Mouse (Mus musculus): ENCODE measurements around the gene Tsr3. TPM values are rescaled to one million over a fixed set of nuclear protein-coding genes. Genes with fewer than 3 reads are reported as not detected.
"Not testable (repeated sequence)": the region's sequence is repeated elsewhere in the genome, so short reads cannot be mapped to it uniquely, and the experiment has no call there.

Gene Tsr3
- 28.2 and 35.6 TPM in 2 replicates for polyA plus RNA-seq (2012; rRNA removed)

GRCm38 (mm10) chr17:25239695-25240636, at the start of gene Tsr3, which contains the start of gene Gnptg:
Gene Tsr3 (plus strand): TSS chr17:25240170.
Gene Gnptg (minus strand): TSS chr17:25240124.
- peak; percentile 65 for DNase-seq (ENCODE audit: low spot score)

GRCm38 (mm10) chr17:25202401-25202800, 37.6 kb upstream of the Tsr3 start:
- DNase-seq (ENCODE audit: low spot score) = no peak

- DNase-seq (ENCODE audit: low spot score) = no peak
Observed at GRCm38 (mm10) chr17:25210006-25210405, 30.0 kb upstream of the Tsr3 start.

DNA sequence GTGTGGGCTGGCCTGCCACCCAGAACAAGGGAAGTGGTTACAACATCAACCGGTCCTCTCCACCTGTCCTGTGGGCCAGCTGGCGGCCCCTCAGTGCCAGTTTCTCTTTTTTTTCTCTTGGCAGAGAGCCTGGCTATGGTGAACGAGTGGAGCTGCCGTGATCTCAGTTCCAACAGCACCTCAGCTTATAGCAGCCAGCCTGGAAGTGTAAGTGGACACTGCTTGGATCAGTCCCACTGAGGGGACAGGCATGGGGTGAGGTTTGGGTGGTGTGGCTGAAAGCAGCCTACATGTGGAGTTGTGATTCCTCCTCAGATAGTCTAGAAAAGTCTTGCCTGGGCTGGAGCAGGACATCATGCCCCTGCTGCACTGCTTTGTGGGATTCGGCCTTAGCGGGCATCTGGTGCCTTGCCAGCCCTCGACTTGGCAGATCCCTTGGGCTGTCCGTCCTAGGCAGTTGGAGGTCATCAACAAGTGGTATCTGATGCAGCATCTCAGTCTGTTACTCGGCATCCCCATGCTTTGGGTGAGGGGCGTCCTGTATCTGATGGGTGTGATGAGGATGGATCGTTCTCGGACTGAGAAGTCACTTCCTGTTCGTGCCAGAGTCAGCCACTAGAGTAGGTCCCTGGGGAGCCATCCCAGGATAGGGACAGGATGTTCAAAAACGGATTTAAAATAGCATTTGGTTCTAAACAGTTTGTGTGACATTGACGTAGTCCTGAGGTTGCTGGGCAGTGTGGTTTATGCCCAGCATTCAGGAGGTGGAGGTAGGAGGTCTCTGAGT, 29.1 kb upstream of the Tsr3 start:
- DNase-seq (ENCODE audit: low spot score) = no peak

DNA sequence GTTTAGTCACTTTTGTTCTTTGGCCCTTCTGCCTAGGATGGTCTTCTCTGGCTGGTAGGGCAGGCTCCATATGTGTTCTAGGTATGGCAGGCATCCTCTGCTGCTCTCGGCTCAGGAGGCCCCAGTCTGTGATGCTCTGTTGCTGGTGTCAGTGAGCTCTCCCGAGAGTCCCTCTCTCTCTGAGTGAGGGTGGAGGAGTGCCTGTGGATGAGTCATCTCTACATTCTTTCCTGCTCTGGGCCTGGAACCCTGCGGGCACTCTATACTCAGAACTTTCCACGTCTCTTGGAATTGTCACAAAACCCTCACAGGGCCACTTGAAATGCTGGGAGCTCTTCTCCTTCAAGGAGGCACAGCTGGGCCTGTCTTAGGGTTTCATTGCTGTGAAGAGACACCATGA, 28.3 kb upstream of the Tsr3 start:
- DNase-seq (ENCODE audit: low spot score) = no peak

DNA sequence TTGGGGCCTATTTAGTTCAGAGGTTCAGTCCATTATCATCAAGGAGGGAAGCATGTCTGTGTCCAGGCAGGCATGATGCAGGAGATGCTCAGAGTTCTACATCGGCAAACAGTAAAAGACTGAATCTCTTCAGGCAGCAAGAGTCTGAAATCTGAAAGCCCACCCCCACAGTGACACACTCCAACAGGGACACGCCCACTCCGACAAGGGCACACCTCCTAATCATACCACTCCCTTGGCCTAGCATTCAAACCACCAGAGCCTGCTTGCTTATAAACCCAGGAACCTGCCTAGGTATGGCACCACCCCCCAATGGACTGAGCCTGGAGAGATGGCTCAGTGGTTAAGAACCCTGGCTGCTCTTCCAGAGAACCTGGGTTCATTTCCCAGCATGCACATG, 24.5 kb upstream of the Tsr3 start:
- no peak for DNase-seq (ENCODE audit: low spot score)

DNA sequence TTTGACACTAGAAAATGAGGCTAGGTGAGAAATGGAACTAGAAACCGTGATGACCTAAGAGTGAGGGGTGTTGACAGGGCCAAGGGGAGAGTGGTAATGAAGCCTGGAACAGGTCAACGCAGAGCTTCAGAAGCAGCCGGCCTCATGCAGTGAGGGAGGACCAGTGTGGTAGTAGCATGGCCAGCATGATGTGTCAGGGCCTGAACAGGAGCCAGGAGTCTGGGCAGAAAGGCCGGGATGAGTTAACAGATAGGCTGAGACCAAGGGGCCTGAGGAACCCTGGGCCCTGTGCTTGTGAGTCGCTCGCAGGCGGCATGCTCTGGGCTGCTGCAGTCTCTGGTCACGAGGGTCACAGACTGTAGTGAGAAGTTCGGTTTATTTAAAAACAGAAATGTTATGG, 21.0 kb upstream of the Tsr3 start:
- no peak for DNase-seq (ENCODE audit: low spot score)

DNA sequence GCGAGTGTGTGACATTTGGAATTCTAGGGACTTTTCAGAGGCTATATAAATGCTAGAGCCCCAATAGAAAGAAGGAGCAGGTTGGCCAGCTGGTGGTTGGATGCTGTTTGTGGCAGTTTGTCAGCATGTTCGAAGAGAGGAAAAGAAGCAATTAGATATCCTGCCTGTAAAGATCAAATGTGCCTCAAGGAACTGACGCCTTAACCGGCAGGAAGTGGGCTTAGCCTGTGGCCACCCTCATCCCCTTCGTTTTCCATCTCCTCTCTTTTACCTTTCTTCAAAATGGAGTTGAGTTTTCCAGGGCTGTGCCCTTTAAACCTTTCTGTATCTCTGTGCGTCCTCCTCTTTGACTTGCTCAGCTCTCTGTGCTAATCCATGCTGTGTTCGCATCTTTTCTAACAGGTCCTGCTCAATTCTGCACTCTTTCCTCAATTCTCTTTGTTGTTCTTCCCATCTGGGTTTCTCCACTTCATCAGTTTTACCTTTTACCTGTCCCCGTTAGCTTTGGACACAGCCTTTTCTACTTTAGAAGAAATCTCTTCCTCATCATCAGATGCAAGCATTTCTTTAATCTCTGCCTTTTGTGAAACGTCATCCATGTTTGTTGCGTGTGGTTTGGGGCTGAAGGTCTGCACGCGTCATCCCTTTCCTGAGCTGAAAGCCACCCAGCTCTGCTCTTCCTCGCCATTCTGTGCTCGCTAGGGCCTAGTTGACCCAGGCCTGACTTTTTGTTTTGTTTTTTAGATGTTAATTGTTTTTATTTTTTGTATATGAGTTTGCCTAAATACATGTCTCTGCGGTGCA, 20.3 kb upstream of the Tsr3 start:
- DNase-seq (ENCODE audit: low spot score) = no peak

DNA sequence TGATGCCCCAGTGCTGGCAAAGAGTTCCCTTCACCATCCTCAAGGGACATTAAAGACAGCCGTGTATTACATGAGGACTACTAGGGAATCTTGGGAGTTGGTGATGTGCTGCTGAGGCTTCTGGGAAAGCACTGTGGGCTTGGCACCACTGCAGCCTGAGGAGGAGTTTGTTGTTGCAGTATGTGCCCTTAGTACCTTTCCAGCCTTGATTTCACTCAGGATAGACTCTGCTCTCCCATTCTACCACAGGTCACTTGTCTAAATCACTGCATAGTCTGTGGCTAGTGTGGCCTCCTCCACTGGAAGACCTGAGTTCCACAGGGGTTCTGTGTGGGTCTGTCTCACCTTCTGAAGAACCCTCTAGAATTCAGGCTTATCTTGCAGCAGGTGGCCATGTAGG, 19.2 kb upstream of the Tsr3 start:
- no peak for DNase-seq (ENCODE audit: low spot score)

DNA sequence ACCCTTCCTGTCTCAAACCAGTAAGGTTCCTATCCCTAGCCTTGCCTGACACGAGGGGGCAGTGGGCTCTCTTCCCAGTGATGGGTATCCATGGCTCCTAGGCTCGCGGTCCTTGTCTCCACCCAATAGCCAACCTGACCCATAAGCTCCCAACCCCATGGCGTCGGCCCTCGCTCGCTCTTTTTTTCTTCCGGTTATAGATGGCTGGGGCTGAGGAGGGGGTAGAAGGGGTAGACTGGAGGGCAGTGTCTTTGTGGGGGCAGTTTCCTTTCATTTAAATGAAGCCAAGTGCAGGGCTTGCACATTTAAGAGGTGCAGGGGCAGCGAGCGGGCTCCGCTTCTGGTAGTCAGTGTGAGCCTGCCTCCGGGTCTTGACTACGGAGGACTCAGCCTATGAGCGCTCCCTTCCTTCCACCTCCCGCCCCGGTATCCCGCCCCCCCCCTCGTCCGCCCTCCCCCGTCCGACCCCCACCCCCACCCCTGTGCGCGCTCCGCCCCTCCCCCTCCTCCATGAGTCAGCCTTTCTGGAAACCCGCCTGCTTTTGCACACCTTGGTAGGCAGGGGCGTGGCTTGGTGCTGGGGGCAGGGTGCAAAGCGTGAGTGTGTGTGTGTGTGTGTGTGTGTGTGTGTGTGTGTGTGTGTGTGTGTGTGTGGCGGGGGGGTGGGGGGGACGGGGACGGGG, 18.0 kb upstream of the Tsr3 start:
- no peak for DNase-seq (ENCODE audit: low spot score)

GRCm38 (mm10) chr17:25222504-25222940, 17.4 kb upstream of the Tsr3 start:
- DNase-seq (ENCODE audit: low spot score) = not testable (repeated sequence)

DNA sequence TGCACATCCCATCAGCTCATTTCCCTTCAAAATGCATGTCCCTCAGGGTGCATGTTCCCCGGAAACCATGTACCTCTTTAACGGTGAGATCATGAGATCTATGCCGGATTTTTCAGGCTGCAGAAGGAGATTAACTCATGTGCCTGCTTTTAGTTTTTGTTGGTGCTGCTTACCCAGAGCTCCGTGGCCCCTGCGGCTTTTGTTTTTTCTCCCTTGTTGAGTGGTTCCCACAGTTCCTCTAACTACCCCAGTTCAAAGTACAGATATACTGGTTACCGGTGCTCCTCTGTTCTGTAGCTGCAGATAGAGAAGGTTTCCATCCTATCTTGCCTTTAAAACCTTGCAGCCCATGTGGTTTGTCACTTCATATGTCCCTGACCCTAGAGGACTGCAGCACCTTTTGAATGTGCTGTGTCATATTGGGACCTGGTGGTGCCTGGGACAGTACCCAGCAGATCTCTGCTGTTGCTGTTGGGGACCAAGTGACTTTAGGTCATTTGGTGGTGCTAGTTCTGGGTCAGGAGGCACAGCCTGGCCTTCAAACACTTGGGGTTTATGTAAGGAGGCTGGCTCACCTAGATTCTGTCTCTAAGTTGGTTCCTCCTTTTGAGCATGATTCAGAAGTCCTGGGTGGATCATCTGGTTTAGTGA, 16.9 kb upstream of the Tsr3 start:
- DNase-seq (ENCODE audit: low spot score) = no peak

- DNase-seq (ENCODE audit: low spot score) = no peak
Observed at GRCm38 (mm10) chr17:25224586-25225222, 15.3 kb upstream of the Tsr3 start.

GRCm38 (mm10) chr17:25225659-25226058, 14.3 kb upstream of the Tsr3 start:
- no peak for DNase-seq (ENCODE audit: low spot score)

GRCm38 (mm10) chr17:25227991-25228390, 12.0 kb upstream of the Tsr3 start:
- DNase-seq (ENCODE audit: low spot score) = no peak

DNA sequence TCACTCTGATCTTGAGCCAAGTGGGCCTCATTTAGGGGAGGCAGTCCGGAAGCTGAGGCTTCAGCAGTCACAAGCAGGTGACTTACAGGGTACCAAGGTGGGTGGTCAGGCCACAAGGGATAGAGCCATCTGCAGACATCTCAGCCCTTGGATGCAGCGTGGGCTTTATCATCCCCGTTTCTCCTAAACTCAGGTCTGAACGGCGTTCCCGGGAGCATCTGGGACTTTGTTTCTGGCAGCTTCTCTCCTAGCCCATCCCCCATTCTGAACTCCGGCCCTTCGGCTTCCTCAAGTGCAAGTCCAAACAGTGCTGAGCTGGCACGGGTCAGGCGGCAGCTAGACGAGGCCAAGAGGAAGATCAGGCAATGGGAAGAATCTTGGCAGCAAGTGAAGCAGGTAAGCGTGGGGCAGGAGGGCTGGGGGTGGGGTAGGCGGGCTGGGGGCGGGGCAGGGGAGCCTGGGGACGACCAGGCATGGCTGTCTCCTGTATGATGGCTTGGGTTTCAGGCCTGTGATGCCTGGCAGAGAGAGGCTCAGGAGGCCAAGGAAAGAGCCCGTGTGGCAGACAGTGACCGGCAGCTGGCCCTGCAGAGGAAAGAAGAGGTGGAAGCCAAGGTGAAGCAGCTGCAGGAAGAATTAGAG, 9.8 kb upstream of the Tsr3 start:
- DNase-seq (ENCODE audit: low spot score) = not testable (repeated sequence)

GRCm38 (mm10) chr17:25230700-25231099, 9.3 kb upstream of the Tsr3 start:
- no peak for DNase-seq (ENCODE audit: low spot score)

DNA sequence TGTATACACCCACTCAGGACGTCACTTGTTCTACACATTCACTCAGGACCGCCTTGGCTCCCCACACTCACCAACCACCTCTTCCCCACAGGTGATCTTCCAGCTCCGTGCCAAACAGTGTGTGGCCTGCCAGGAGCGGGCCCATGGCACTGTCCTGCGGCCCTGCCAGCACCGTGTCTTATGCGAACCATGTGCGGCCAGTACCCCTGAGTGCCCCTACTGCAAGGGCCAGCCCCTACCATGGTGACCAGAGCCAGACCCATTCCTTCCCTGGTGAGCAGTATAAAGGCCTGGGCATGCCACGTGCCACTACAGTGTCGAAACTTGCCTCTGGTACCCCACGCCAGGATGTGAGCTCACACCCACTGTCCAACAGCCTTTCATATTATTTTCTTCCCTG, 8.3 kb upstream of the Tsr3 start:
- not testable (repeated sequence) for DNase-seq (ENCODE audit: low spot score)

DNA sequence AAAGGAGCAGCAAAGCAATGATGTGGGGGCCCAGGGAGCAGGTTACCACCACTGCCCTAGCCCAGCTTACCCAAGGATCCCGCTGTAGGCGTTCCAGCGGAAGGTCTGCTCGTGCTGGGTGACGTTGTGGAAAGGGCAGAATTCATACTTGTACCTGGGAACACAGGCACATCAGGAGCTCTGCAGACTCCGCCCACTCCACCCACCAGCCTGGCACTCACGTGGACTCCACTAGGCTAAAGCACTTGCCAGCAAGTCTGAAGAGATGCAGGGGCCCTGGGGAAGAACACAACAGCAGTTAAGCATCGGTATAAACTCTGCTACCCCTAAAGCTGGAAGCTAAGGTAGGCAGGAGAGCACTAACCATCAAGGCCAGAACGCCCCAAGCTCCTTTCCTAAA, 4.3 kb upstream of the Tsr3 start:
- DNase-seq (ENCODE audit: low spot score) = no peak

All from urinary bladder, adult 2 months (tissue).